Mouse (Mus musculus) macrophage (primary cell): ENCODE results near the gene Actr5. TPM values are rescaled to one million over a fixed set of nuclear protein-coding genes. Genes with fewer than 3 reads are reported as not detected.

Experiments used
- H3K27ac ChIP-seq: fragments of 350-480 bp; formaldehyde crosslinking; 2 replicates; pipeline ENCODE4 v1.9.0; 2021
- H3K36me3 ChIP-seq: fragments of 350-480 bp; formaldehyde crosslinking; 2 replicates; pipeline ENCODE4 v1.9.0; 2021; ENCODE audit errors: inconsistent target
- H3K4me3 ChIP-seq: fragments of 350-480 bp; formaldehyde crosslinking; 2 replicates; pipeline ENCODE4 v1.9.0; 2021; ENCODE audit errors: inconsistent target
- H3K79me2 ChIP-seq: fragments of 350-480 bp; formaldehyde crosslinking; 2 replicates; pipeline ENCODE4 v1.9.0; 2021; ENCODE audit errors: inconsistent target
- WGBS: methylation state at CpG from one replicate; pipeline ENCODE4 v1.1.7; 2026; ENCODE audit warnings: inconsistent platforms; ENCODE audit not compliant: missing documents; 5-methylcytosine and 5-hydroxymethylcytosine counted together
- polyA plus RNA-seq: library from polyadenylated mRNA; stranded (reverse); fragments of 250-400 nt; gene quantifications from 3 replicates; pipeline ENCODE4 v1.2.4, GENCODE M21; 2018; ENCODE audit warnings: inconsistent platforms

Gene Actr5
- polyA plus RNA-seq, 1 experiment from 2014 or later = 3.2 TPM

- Histone ChIP-seq H3K4me3 (no peak overlapping the region), H3K79me2 (no peaks in the 10 kb centered on the region), H3K36me3 (no peaks in the 10 kb centered on the region), H3K27ac (no peak overlapping the region)
- 45% methylated on average over 11 of the region's 11 CpGs for WGBS
These were observed 57.8 kb downstream of the Actr5 start for GRCm38 (mm10) chr2:158682344-158683037.

GRCm38 (mm10) chr2:158683038-158683413 lies 58.3 kb downstream of the Actr5 start:
- Histone ChIP-seq H3K36me3 (no peaks in the 10 kb centered on the region), H3K4me3 (no peak overlapping the region), H3K79me2 (no peaks in the 10 kb centered on the region), H3K27ac (no peak overlapping the region)
- 7% methylated on average over 4 of the region's 4 CpGs for WGBS

- 91% methylated on average over 9 of the region's 9 CpGs for WGBS
- no peaks in the 10 kb centered on the region for H3K36me3 ChIP-seq
- no peak overlapping the region for H3K4me3 ChIP-seq
- H3K79me2 ChIP-seq = no peaks in the 10 kb centered on the region
- no peak overlapping the region for H3K27ac ChIP-seq
These were observed 59.7 kb downstream of the Actr5 start for GRCm38 (mm10) chr2:158684247-158684843.

- WGBS = 96% methylated on average over 3 of the region's 3 CpGs
- no peaks in the 10 kb centered on the region for H3K36me3 ChIP-seq
- H3K79me2 ChIP-seq = no peaks in the 10 kb centered on the region
- no peak overlapping the region for H3K4me3 ChIP-seq
- H3K27ac ChIP-seq = no peak overlapping the region
These were observed 60.2 kb downstream of the Actr5 start for GRCm38 (mm10) chr2:158684910-158685309.

GRCm38 (mm10) chr2:158686394-158686793 lies 61.7 kb downstream of the Actr5 start:
- 84% methylated on average over 2 of the region's 2 CpGs for WGBS
- H3K36me3 ChIP-seq = no peaks in the 10 kb centered on the region

GRCm38 (mm10) chr2:158687804-158688241 lies 63.1 kb downstream of the Actr5 start:
- H3K36me3 ChIP-seq = no peaks in the 10 kb centered on the region
- no peak overlapping the region for H3K27ac ChIP-seq
- no peaks in the 10 kb centered on the region for H3K79me2 ChIP-seq
- 30% methylated on average over 25 of the region's 25 CpGs for WGBS
- H3K4me3 ChIP-seq = no peak overlapping the region

More at GRCm38 (mm10) chr2:158686394-158686793, 61.7 kb downstream of the Actr5 start:
- Histone ChIP-seq H3K27ac (no peak overlapping the region), H3K79me2 (no peaks in the 10 kb centered on the region), H3K4me3 (no peak overlapping the region)

Other genes with a start within 250 kb of the Actr5 start
- 0.05 to 0.26 TPM (median 0.09 TPM) in 3 replicates for gene Snhg11, start 249.2 kb upstream of the Actr5 start, polyA plus RNA-seq
- gene Ralgapb, start 215.0 kb upstream of the Actr5 start, polyA plus RNA-seq = 20.0 to 20.4 TPM (median 20.2 TPM) in 3 replicates
- not detected in 3 replicates for gene Adig, start 122.3 kb upstream of the Actr5 start, polyA plus RNA-seq
- gene Arhgap40, start 112.1 kb upstream of the Actr5 start, polyA plus RNA-seq = not detected in 3 replicates
- 0.16 to 1.1 TPM (median 0.67 TPM) in 3 replicates for gene Slc32a1, start 14.1 kb upstream of the Actr5 start, polyA plus RNA-seq
- gene Ppp1r16b, start 40.5 kb downstream of the Actr5 start, polyA plus RNA-seq = 0.04 TPM in 2 of 3 replicates, not detected in the other
- 0.47 to 0.59 TPM in 2 of 3 replicates, not detected in the other for gene Fam83d, start 143.2 kb downstream of the Actr5 start, polyA plus RNA-seq
- 5.6 to 7.1 TPM (median 5.9 TPM) in 3 replicates for gene Dhx35, start 169.9 kb downstream of the Actr5 start, polyA plus RNA-seq